Mouse (Mus musculus) cerebellum, postnatal 25 days (tissue): ENCODE results near the gene Popdc3.
"Not testable (repeated sequence)": the region's sequence is repeated elsewhere in the genome, so short reads cannot be mapped to it uniquely, and the experiment has no call there.

Source experiments
- DNase-seq, 2 experiments: peaks; one replicate each; pipeline ENCODE4 v3.0.0; 2021; ENCODE audit warnings: mixed read lengths in 2 of 2

The Popdc3 gene

GRCm38 (mm10) chr10:45204582-45204981 is 26.7 kb downstream of the Popdc3 start:
- no peak for DNase-seq

GRCm38 (mm10) chr10:45210201-45210600 is 32.3 kb downstream of the Popdc3 start:
- DNase-seq, result peak in 1 of 2 experiments; percentile 11

- DNase-seq, result no peak
Measured at GRCm38 (mm10) chr10:45216676-45217075, 38.8 kb downstream of the Popdc3 start.

GRCm38 (mm10) chr10:45229954-45230353 is 52.1 kb downstream of the Popdc3 start:
- no peak for DNase-seq

GRCm38 (mm10) chr10:45233351-45233750 is 55.5 kb downstream of the Popdc3 start:
- no peak for DNase-seq

GRCm38 (mm10) chr10:45236304-45236703 is 58.4 kb downstream of the Popdc3 start:
- DNase-seq, result no peak

GRCm38 (mm10) chr10:45237492-45237891 is 59.6 kb downstream of the Popdc3 start:
- no peak for DNase-seq

GRCm38 (mm10) chr10:45260477-45260876 is 82.6 kb downstream of the Popdc3 start:
- no peak for DNase-seq

GRCm38 (mm10) chr10:45262126-45262525 is 84.2 kb downstream of the Popdc3 start:
- DNase-seq, result no peak

GRCm38 (mm10) chr10:45276499-45276898 is 98.6 kb downstream of the Popdc3 start:
- no peak for DNase-seq

GRCm38 (mm10) chr10:45276995-45277394 is 99.1 kb downstream of the Popdc3 start:
- DNase-seq, result no peak

- no peak for DNase-seq
Measured at GRCm38 (mm10) chr10:45285651-45286050, 107.8 kb downstream of the Popdc3 start.

GRCm38 (mm10) chr10:45288351-45288750 is 110.5 kb downstream of the Popdc3 start:
- no peak for DNase-seq

GRCm38 (mm10) chr10:45289218-45290105 is 111.6 kb downstream of the Popdc3 start:
- DNase-seq, result peak; percentile 9 to 38

GRCm38 (mm10) chr10:45290618-45291017 is 112.7 kb downstream of the Popdc3 start:
- DNase-seq, result no peak

- not testable (repeated sequence) for DNase-seq
Measured at GRCm38 (mm10) chr10:45292159-45292558, 114.3 kb downstream of the Popdc3 start.

- no peak for DNase-seq
Measured at GRCm38 (mm10) chr10:45295093-45295492, 117.2 kb downstream of the Popdc3 start.

GRCm38 (mm10) chr10:45298503-45298902 is 120.6 kb downstream of the Popdc3 start:
- no peak for DNase-seq

- DNase-seq, result no peak
Measured at GRCm38 (mm10) chr10:45299509-45299908, 121.6 kb downstream of the Popdc3 start.

GRCm38 (mm10) chr10:45303315-45304036 is 125.6 kb downstream of the Popdc3 start:
- no peak for DNase-seq

GRCm38 (mm10) chr10:45305173-45305572 is 127.3 kb downstream of the Popdc3 start:
- DNase-seq, result no peak

GRCm38 (mm10) chr10:45311129-45311528 is 133.2 kb downstream of the Popdc3 start:
- DNase-seq, result no peak

GRCm38 (mm10) chr10:45311624-45312023 is 133.7 kb downstream of the Popdc3 start:
- no peak for DNase-seq

GRCm38 (mm10) chr10:45314865-45315264 is 137.0 kb downstream of the Popdc3 start:
- no peak for DNase-seq
